Mouse (Mus musculus): Measurements from ENCODE around the gene Ap1ar. TPM values are rescaled to one million over a fixed set of nuclear protein-coding genes. Genes with fewer than 3 reads are reported as not detected.
A peak's percentile ranks its signal among the peaks of the same experiment; 100 is the strongest.

The Ap1ar gene
- polyA plus RNA-seq, 1 experiment: 14.8 TPM

DNA sequence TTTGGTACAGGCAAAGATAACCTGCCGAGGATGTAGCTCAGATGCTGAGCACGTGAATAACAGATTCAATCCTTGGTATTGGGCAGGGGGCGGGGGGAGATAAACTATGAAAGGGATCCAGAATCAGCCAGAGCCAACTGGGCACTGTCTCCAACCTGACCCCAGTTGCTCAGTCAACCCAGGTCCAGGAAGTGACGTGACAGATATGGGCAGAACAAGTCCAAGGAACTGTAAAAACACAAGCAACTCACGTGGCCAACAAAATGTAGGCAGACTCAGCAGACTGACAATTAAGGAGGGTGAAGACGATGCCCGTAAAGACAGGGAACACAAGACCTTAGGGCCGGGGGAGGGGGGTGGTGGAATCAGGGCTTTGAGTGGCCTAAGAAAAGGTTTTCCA, 74.9 kb downstream of the Ap1ar start:
- H3K27me3 ChIP-seq (ENCODE audit: control insufficient read depth, insufficient read depth, low read length): no peaks in the 10 kb centered on the region
- no peak overlapping the region for H3K4me3 ChIP-seq (ENCODE audit: extremely low read depth, insufficient read depth, insufficient read length)
- TF ChIP-seq POLR2A (IDR thresholded peaks at IDR 0.05; ENCODE audit: low read depth, low read length): no peak
- TF ChIP-seq CTCF (IDR thresholded peaks at IDR 0.05; ENCODE audit: extremely low read depth, insufficient read depth, insufficient read length, insufficient replicate concordance): no peak
- no peak for DNase-seq (ENCODE audit: low read depth in 1 of 2, low spot score in 2 of 2)
- H3K36me3 ChIP-seq (ENCODE audit: control insufficient read depth, insufficient read depth, low read length): no peaks in the 10 kb centered on the region
- no peaks in the 10 kb centered on the region for H3K4me1 ChIP-seq (ENCODE audit: control insufficient read depth, insufficient read depth, insufficient read length)
- 80% methylated on average over 8 of the region's 8 CpGs for WGBS
- H3K27ac ChIP-seq (ENCODE audit: insufficient read depth, low read length): no peak overlapping the region

DNA sequence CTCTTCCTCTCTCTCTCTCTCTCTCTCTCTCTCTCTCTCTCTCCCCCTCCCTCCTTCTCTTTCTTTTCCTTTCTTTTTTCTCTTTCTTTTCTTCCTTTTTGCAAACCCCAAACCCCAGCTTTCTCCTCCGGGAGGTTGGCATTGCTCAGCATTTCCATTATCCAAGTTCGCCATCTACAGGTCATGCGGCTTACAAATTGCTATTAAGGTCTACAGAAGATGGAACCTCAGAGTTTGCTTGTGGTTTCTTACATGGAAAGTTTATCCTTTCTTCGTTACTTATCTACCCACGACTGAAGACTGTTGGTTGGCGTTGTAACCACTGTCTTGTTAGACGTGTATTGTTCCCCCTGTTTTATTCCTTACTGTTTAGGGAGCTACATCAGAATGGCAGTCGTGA, 78.1 kb downstream of the Ap1ar start:
- no peak overlapping the region for H3K27ac ChIP-seq (ENCODE audit: insufficient read depth, low read length)
- H3K4me1 ChIP-seq (ENCODE audit: control insufficient read depth, insufficient read depth, insufficient read length): no peaks in the 10 kb centered on the region
- WGBS: 12% methylated on average over 8 of the region's 8 CpGs
- H3K36me3 ChIP-seq (ENCODE audit: control insufficient read depth, insufficient read depth, low read length): no peaks in the 10 kb centered on the region
- no peaks in the 10 kb centered on the region for H3K27me3 ChIP-seq (ENCODE audit: control insufficient read depth, insufficient read depth, low read length)
- no peak overlapping the region for H3K4me3 ChIP-seq (ENCODE audit: extremely low read depth, insufficient read depth, insufficient read length)
- peak; percentile 7 to 14 for DNase-seq (ENCODE audit: low read depth in 1 of 2, low spot score in 2 of 2)
- no peak for TF ChIP-seq POLR2A (IDR thresholded peaks at IDR 0.05; ENCODE audit: low read depth, low read length)
- no peak for TF ChIP-seq CTCF (IDR thresholded peaks at IDR 0.05; ENCODE audit: extremely low read depth, insufficient read depth, insufficient read length, insufficient replicate concordance)

DNA sequence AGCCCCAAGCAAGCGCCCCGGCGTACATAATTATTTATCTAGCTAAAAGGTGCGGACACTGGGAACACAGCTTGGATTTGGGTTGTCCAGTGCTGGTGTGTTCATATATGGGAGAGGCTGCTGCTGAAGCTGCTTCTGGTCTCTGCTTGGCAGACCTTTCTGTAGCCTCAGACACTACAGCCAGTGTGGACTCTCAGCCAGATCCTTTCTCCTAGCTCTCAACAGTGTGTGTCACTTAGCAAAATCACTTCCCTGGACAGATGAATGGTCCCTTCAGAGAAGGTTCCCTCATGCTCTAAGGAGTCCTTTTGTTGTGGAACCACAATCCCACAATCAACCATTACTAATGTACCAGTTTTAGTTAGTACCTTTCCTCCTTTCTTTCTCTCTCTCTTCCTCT, 78.5 kb downstream of the Ap1ar start:
- no peak overlapping the region for H3K27ac ChIP-seq (ENCODE audit: insufficient read depth, low read length)
- no peak for TF ChIP-seq POLR2A (IDR thresholded peaks at IDR 0.05; ENCODE audit: low read depth, low read length)
- TF ChIP-seq CTCF (IDR thresholded peaks at IDR 0.05; ENCODE audit: extremely low read depth, insufficient read depth, insufficient read length, insufficient replicate concordance): no peak
- H3K27me3 ChIP-seq (ENCODE audit: control insufficient read depth, insufficient read depth, low read length): no peaks in the 10 kb centered on the region
- 93% methylated on average over 4 of the region's 4 CpGs for WGBS
- no peaks in the 10 kb centered on the region for H3K4me1 ChIP-seq (ENCODE audit: control insufficient read depth, insufficient read depth, insufficient read length)
- no peaks in the 10 kb centered on the region for H3K36me3 ChIP-seq (ENCODE audit: control insufficient read depth, insufficient read depth, low read length)
- DNase-seq (ENCODE audit: low read depth in 1 of 2, low spot score in 2 of 2): no peak
- no peak overlapping the region for H3K4me3 ChIP-seq (ENCODE audit: extremely low read depth, insufficient read depth, insufficient read length)

DNA sequence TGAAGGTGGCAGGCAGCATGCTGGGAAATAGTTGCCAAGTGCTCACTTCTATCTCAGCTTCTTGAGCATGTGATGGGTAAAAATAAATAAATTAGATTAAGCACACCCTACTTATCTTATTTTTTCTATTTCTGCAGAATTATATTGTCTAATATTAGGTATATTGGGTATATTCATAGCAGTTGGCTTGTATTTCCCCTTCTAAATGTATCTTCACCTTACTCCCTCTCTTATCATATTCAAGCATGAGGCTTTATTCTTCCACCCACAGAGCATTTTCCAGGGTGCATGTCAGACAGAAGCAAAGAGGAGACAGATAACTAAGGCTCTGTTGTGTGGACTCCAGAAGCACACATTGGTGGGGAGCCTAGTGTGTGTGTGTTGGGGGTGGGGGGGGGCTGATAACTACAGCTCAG, 79.4 kb downstream of the Ap1ar start:
- no peak overlapping the region for H3K4me3 ChIP-seq (ENCODE audit: extremely low read depth, insufficient read depth, insufficient read length)
- no peak for DNase-seq (ENCODE audit: low read depth in 1 of 2, low spot score in 2 of 2)
- no peak for TF ChIP-seq POLR2A (IDR thresholded peaks at IDR 0.05; ENCODE audit: low read depth, low read length)
- no peak for TF ChIP-seq CTCF (IDR thresholded peaks at IDR 0.05; ENCODE audit: extremely low read depth, insufficient read depth, insufficient read length, insufficient replicate concordance)
- no peaks in the 10 kb centered on the region for H3K27me3 ChIP-seq (ENCODE audit: control insufficient read depth, insufficient read depth, low read length)
- no peaks in the 10 kb centered on the region for H3K4me1 ChIP-seq (ENCODE audit: control insufficient read depth, insufficient read depth, insufficient read length)
- H3K27ac ChIP-seq (ENCODE audit: insufficient read depth, low read length): no peak overlapping the region
- no peaks in the 10 kb centered on the region for H3K36me3 ChIP-seq (ENCODE audit: control insufficient read depth, insufficient read depth, low read length)

Other genes with a start within 250 kb of the Ap1ar start
- not detected in 2 replicates for gene Neurog2, start 204.4 kb downstream of the Ap1ar start, polyA plus RNA-seq (2012; rRNA removed)
- 1.5 and 1.6 TPM in 2 replicates for gene Alpk1, start 57.0 kb downstream of the Ap1ar start, polyA plus RNA-seq (2012; rRNA removed)
- 9.3 and 14.3 TPM in 2 replicates for gene Tifa, start 47.7 kb downstream of the Ap1ar start, polyA plus RNA-seq (2012; rRNA removed)
- 4.3 and 6.0 TPM in 2 replicates for gene Fam241a, start 58.8 kb upstream of the Ap1ar start, polyA plus RNA-seq (2012; rRNA removed)

Data from spleen, adult 2 months (tissue).